Mouse (Mus musculus): ENCODE measurements around the gene Rnpep.

GRCm38 (mm10) chr1:135281841-135282240, 2.0 kb downstream of the Rnpep start:
- TF ChIP-seq POLR2AphosphoS5 (IDR thresholded peaks at IDR 0.05; ENCODE audit: insufficient replicate concordance, low read depth, low read length) = no peak
- no peak for TF ChIP-seq GATA2 (IDR thresholded peaks at IDR 0.05; ENCODE audit: borderline replicate concordance, low read depth, low read length)
- TF ChIP-seq CTCF (IDR thresholded peaks at IDR 0.05; ENCODE audit: low read depth, low read length) = no peak
- no peak for TF ChIP-seq GATA1 (IDR thresholded peaks at IDR 0.05; ENCODE audit: borderline replicate concordance, low read length)

All from G1E (cell line).